Mouse (Mus musculus): ENCODE measurements at regions not wholly inside any gene's neighbourhood (a gene's known extent, or its start where the extent isn't known, plus 50 kb on each side); places are given as distances from the start of the nearest gene placed in this dataset.

DNA sequence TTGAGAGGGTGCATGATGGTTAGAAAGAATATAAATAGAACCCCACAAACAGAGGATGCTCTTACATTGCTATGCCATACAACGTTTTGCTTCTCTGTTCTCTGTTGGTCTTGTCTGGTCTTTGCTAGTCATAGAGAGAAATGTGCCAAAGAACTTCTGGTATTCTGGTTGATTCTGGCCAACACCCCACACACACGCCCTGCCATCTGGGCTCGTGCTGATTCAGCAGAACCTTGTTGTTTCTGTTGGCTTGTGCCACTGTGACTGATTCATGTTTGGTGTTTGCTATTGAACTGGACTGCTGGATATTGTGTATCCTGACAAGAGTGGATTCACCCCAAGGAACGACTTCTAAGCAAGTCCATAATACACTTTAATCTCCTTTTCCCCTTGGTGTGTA, 126.0 kb upstream of the Rasa1 start:
- H3K9me3 ChIP-seq (ENCODE audit: control insufficient read depth, low read length), result no peaks in the 10 kb centered on the region
- H3K27me3 ChIP-seq (replicated peaks; ENCODE audit: control insufficient read depth, insufficient read depth, low read length), result no peaks in the 10 kb centered on the region
- H3K9ac ChIP-seq (ENCODE audit: low read length), result no peak overlapping the region
- 79% methylated on average over 4 of the region's 4 CpGs for WGBS
- no peak overlapping the region for H3K4me3 ChIP-seq (ENCODE audit: low read depth, low read length)
- ATAC-seq (replicated peaks; ENCODE audit: low FRiP score, low TSS enrichment, low read depth), result no peak
- H3K4me1 ChIP-seq (replicated peaks; ENCODE audit: control insufficient read depth, insufficient read depth, low read length), result no peaks in the 10 kb centered on the region
- no peaks in the 10 kb centered on the region for H3K36me3 ChIP-seq (ENCODE audit: control insufficient read depth, insufficient read depth, low read length)
- DNase-seq (ENCODE audit: low spot score), result no peak
- H3K4me2 ChIP-seq (ENCODE audit: low read length), result no peak overlapping the region
- H3K27ac ChIP-seq (ENCODE audit: low read depth), result no peak overlapping the region

DNA sequence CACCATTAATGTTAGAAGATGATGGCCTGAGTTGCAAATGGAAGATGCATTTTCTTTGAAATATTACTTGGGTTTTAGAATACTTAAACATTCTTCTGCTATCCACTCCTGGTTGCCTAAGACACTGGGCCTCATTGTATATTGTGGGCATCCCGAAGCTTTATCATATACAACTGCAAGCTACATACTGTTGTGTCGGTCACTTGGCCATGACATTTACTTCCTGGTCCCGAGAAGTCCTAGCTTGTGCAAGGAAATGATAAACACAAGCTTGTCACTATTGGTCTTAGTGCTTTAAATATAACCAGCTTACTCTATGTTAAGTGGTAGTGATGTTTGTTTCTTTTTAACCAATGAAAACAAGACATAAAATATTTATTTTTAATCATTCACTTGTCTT, 122.4 kb upstream of the Rasa1 start:
- no peak overlapping the region for H3K9ac ChIP-seq (ENCODE audit: low read length)
- H3K9me3 ChIP-seq (ENCODE audit: control insufficient read depth, low read length), result no peaks in the 10 kb centered on the region
- H3K4me3 ChIP-seq (ENCODE audit: low read depth, low read length), result no peak overlapping the region
- no peak for DNase-seq (ENCODE audit: low spot score)
- H3K4me1 ChIP-seq (replicated peaks; ENCODE audit: control insufficient read depth, insufficient read depth, low read length), result no peaks in the 10 kb centered on the region
- no peaks in the 10 kb centered on the region for H3K27me3 ChIP-seq (replicated peaks; ENCODE audit: control insufficient read depth, insufficient read depth, low read length)
- H3K4me2 ChIP-seq (ENCODE audit: low read length), result no peak overlapping the region
- 72% methylated on average over 3 of the region's 3 CpGs for WGBS
- no peak overlapping the region for H3K27ac ChIP-seq (ENCODE audit: low read depth)
- no peak for ATAC-seq (replicated peaks; ENCODE audit: low FRiP score, low TSS enrichment, low read depth)
- H3K36me3 ChIP-seq (ENCODE audit: control insufficient read depth, insufficient read depth, low read length), result no peaks in the 10 kb centered on the region

DNA sequence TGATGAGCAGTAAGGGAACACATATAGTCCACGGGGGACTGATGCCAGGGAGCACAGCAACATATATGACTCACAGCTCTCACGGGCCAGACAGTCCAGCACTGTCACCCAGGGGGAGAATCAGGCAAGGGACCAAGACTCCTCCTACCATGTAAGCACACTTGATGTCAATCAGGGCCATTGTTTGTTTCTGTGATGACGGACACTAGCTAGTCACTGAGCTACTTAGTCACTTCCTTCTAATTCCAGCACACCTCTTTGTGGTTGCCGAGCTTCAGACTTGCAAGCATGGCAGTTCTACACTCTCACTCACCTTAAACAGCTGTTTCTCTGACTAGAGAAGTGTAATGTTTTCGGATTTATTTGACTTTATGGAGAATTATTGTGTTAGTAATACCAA, 109.9 kb upstream of the Rasa1 start:
- Histone ChIP-seq H3K36me3 (ENCODE audit: control insufficient read depth, insufficient read depth, low read length) (no peaks in the 10 kb centered on the region), H3K9me3 (ENCODE audit: control insufficient read depth, low read length) (no peaks in the 10 kb centered on the region), H3K27ac (ENCODE audit: low read depth) (no peak overlapping the region), H3K4me1 (replicated peaks; ENCODE audit: control insufficient read depth, insufficient read depth, low read length) (no peaks in the 10 kb centered on the region), H3K9ac (ENCODE audit: low read length) (no peak overlapping the region), H3K4me3 (ENCODE audit: low read depth, low read length) (no peak overlapping the region), H3K27me3 (replicated peaks; ENCODE audit: control insufficient read depth, insufficient read depth, low read length) (no peaks in the 10 kb centered on the region), H3K4me2 (ENCODE audit: low read length) (no peak overlapping the region)
- ATAC-seq (replicated peaks; ENCODE audit: low FRiP score, low TSS enrichment, low read depth), result no peak
- 81% methylated on average over 5 of the region's 5 CpGs for WGBS
- no peak for DNase-seq (ENCODE audit: low spot score)

DNA sequence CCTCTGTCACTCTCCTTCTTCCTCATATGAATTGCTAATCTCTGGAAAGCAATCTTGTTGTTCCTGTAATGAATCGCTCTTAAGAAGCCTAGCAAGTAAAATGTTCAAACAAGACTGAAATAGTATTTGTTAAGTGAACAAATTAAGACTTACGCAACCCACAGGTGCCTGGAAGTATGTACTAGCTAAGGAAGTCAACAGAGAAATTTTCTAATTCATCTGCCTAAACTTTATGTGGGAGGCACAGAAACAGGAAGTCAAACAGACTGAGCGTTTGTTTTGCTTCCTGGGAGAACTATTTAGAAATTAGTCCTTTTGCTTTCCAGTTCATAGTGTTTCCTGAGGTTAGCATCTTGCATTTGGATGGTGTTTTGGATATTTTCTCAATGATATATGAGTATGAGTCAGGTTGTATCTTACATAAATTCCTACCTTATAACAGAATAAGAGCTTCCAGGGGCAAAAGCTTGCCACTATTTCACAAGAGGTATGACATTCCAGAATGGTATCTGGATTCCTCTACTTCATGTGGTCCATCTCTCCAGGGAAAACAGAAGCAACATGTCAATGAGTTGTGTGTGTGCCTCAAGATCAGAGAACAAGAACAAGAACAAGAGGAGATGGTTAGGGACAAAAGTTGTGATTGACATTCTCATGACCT, 87.5 kb upstream of the Rasa1 start:
- no peak overlapping the region for H3K4me3 ChIP-seq (ENCODE audit: low read depth, low read length)
- WGBS, result 73% methylated on average over 3 of the region's 3 CpGs
- ATAC-seq (replicated peaks; ENCODE audit: low FRiP score, low TSS enrichment, low read depth) (no peak), DNase-seq (ENCODE audit: low spot score) (no peak)
- no peaks in the 10 kb centered on the region for H3K4me1 ChIP-seq (replicated peaks; ENCODE audit: control insufficient read depth, insufficient read depth, low read length)
- no peaks in the 10 kb centered on the region for H3K27me3 ChIP-seq (replicated peaks; ENCODE audit: control insufficient read depth, insufficient read depth, low read length)
- H3K4me2 ChIP-seq (ENCODE audit: low read length), result no peak overlapping the region
- no peaks in the 10 kb centered on the region for H3K36me3 ChIP-seq (ENCODE audit: control insufficient read depth, insufficient read depth, low read length)
- no peak overlapping the region for H3K27ac ChIP-seq (ENCODE audit: low read depth)
- no peaks in the 10 kb centered on the region for H3K9me3 ChIP-seq (ENCODE audit: control insufficient read depth, low read length)
- no peak overlapping the region for H3K9ac ChIP-seq (ENCODE audit: low read length)

DNA sequence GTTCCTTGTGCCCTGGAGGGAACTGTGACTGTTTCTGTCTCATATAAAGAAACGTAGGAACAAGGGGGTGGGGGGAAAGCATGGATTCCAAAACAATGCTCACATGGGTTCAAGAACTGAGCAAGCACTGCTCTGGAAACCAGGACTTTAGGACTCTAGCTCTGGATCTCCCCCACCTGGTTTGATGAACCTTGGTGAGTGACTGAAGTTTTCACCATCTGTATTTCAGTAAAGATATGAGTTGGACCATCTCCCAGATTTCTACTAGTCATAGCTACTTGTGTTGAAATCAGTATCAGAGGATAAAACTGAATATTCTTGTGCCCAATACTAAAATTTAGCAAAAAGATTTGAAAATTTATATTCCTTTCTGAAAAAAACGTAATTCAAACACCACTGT, 70.7 kb upstream of the Rasa1 start:
- Histone ChIP-seq H3K9me3 (ENCODE audit: control insufficient read depth, low read length) (no peaks in the 10 kb centered on the region), H3K4me1 (replicated peaks; ENCODE audit: control insufficient read depth, insufficient read depth, low read length) (no peaks in the 10 kb centered on the region), H3K27ac (ENCODE audit: low read depth) (no peak overlapping the region), H3K4me3 (ENCODE audit: low read depth, low read length) (no peak overlapping the region), H3K9ac (ENCODE audit: low read length) (no peak overlapping the region), H3K4me2 (ENCODE audit: low read length) (no peak overlapping the region), H3K27me3 (replicated peaks; ENCODE audit: control insufficient read depth, insufficient read depth, low read length) (no peaks in the 10 kb centered on the region), H3K36me3 (ENCODE audit: control insufficient read depth, insufficient read depth, low read length) (no peaks in the 10 kb centered on the region)
- 70% methylated on average over 2 of the region's 2 CpGs for WGBS
- ATAC-seq (replicated peaks; ENCODE audit: low FRiP score, low TSS enrichment, low read depth) (no peak), DNase-seq (ENCODE audit: low spot score) (no peak)

DNA sequence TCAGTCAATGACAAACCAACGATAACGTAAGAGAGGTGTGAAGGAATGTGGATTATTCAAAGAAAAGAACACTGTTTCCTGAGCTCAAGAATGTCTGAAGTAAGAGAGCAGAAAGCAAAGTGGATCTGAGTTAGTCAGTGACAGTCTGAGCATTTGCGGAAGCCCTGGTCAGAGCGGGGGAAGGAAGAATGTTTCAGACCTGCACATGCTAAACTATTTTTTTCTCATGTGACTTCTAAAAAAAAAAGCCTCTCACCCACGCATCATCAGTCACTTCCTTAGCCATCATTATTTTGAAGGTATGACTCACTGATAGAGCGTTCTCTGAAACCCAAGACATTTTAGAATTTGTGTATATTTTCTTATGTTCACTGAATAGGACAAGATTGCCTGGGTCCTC, 70.2 kb upstream of the Rasa1 start:
- no peak overlapping the region for H3K4me3 ChIP-seq (ENCODE audit: low read depth, low read length)
- H3K9me3 ChIP-seq (ENCODE audit: control insufficient read depth, low read length), result no peaks in the 10 kb centered on the region
- DNase-seq (ENCODE audit: low spot score) (no peak), ATAC-seq (replicated peaks; ENCODE audit: low FRiP score, low TSS enrichment, low read depth) (no peak)
- no peaks in the 10 kb centered on the region for H3K36me3 ChIP-seq (ENCODE audit: control insufficient read depth, insufficient read depth, low read length)
- no peak overlapping the region for H3K4me2 ChIP-seq (ENCODE audit: low read length)
- no peaks in the 10 kb centered on the region for H3K4me1 ChIP-seq (replicated peaks; ENCODE audit: control insufficient read depth, insufficient read depth, low read length)
- 86% methylated on average over 6 of the region's 6 CpGs for WGBS
- no peak overlapping the region for H3K9ac ChIP-seq (ENCODE audit: low read length)
- H3K27me3 ChIP-seq (replicated peaks; ENCODE audit: control insufficient read depth, insufficient read depth, low read length), result no peaks in the 10 kb centered on the region
- no peak overlapping the region for H3K27ac ChIP-seq (ENCODE audit: low read depth)

DNA sequence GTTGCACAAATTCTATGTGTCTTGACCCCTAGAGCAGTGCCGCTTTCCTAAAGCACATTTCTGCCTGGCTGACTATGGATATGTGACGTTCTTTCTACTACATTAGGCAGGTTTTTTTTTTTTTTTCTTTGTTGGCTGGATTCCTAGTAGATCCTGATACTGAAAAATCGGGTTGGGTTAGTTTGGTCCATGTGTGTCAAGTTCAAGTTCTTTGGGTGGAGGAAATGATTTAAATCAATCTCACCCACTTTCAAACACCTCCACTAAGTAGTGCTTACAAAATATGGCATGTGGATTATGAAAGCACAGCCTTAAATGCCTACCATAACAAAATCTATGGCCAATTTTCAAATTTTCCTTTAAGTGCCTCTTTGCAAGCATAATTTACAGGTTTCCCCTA, 63.1 kb upstream of the Rasa1 start:
- no peak overlapping the region for H3K27ac ChIP-seq (ENCODE audit: low read depth)

More for the DNA sequence above, 63.1 kb upstream of the Rasa1 start:
- H3K4me3 ChIP-seq (ENCODE audit: low read depth, low read length), result no peak overlapping the region
- H3K9me3 ChIP-seq (ENCODE audit: control insufficient read depth, low read length), result no peaks in the 10 kb centered on the region
- ATAC-seq (replicated peaks; ENCODE audit: low FRiP score, low TSS enrichment, low read depth) (no peak), DNase-seq (ENCODE audit: low spot score) (no peak)
- H3K4me1 ChIP-seq (replicated peaks; ENCODE audit: control insufficient read depth, insufficient read depth, low read length), result no peaks in the 10 kb centered on the region
- H3K4me2 ChIP-seq (ENCODE audit: low read length), result no peak overlapping the region
- no peaks in the 10 kb centered on the region for H3K27me3 ChIP-seq (replicated peaks; ENCODE audit: control insufficient read depth, insufficient read depth, low read length)
- 73% methylated on average over 3 of the region's 3 CpGs for WGBS
- H3K9ac ChIP-seq (ENCODE audit: low read length), result no peak overlapping the region
- no peaks in the 10 kb centered on the region for H3K36me3 ChIP-seq (ENCODE audit: control insufficient read depth, insufficient read depth, low read length)
